Mouse (Mus musculus) CH12.LX (cell line): ENCODE results near the gene Togaram1. TPM values are rescaled to one million over a fixed set of nuclear protein-coding genes. Genes with fewer than 3 reads are reported as not detected.

ENCODE experiments used
- DNase-seq: peaks from one replicate; pipeline ENCODE4 v3.0.0-alpha.2; 2013; ENCODE audit errors: extremely low read depth
- H3K27ac ChIP-seq: 2 replicates; pipeline ENCODE4 v1.5.1; 2012; ENCODE audit warnings: low read depth, mild to moderate bottlenecking, control low read depth, moderate library complexity; ENCODE audit not compliant: insufficient read depth
- H3K27me3 ChIP-seq: replicated peaks from 2 replicates; pipeline ENCODE3; 2012; ENCODE audit warnings: inconsistent platforms
- H3K36me3 ChIP-seq, 2 experiments: replicated peaks in 1 of 2; 2 replicates each; pipeline versions ENCODE3 to v1.6.1; 2012; ENCODE audit warnings: inconsistent platforms in 1 of 2, low read length in 1 of 2, mild to moderate bottlenecking in 1 of 2, mixed read lengths in 1 of 2, moderate library complexity in 1 of 2; ENCODE audit not compliant: control insufficient read depth in 1 of 2, insufficient read depth in 1 of 2
- H3K4me1 ChIP-seq, 2 experiments: 2 replicates each; pipeline ENCODE4 v1.6.1; 2012; ENCODE audit warnings: inconsistent platforms in 1 of 2, moderate library complexity in 1 of 2; ENCODE audit not compliant: insufficient read depth in 2 of 2, control insufficient read depth in 1 of 2
- H3K4me2 ChIP-seq: 2 replicates; pipeline ENCODE4 v1.6.1; 2012; ENCODE audit warnings: low read depth, mild to moderate bottlenecking, control low read depth; ENCODE audit not compliant: poor library complexity, insufficient read depth, severe bottlenecking
- H3K4me3 ChIP-seq, 3 experiments: fragments of 150-350 bp in 1 of 3; sonication (generic) in 1 of 3; replicated peaks in 1 of 3; 2 replicates each; pipeline versions ENCODE3 to v1.5.1; 2011 to 2012; ENCODE audit warnings: low read depth in 2 of 3, low read length in 2 of 3, mild to moderate bottlenecking in 2 of 3, moderate library complexity in 2 of 3, control low read depth in 1 of 3, improper control_type of control experiment in 1 of 3, inconsistent platforms in 1 of 3, mixed read lengths in 1 of 3; ENCODE audit not compliant: poor library complexity in 1 of 3
- H3K79me2 ChIP-seq: replicated peaks from 2 replicates; pipeline ENCODE4 v1.6.1; 2012; ENCODE audit warnings: mild to moderate bottlenecking, moderate library complexity; ENCODE audit not compliant: control insufficient read depth, poor library complexity, insufficient read depth, severe bottlenecking; ENCODE audit errors: extremely low read depth
- H3K9ac ChIP-seq: 2 replicates; pipeline ENCODE4 v1.6.1; 2012; ENCODE audit warnings: low read depth, mild to moderate bottlenecking, control low read depth, moderate library complexity; ENCODE audit not compliant: insufficient read depth
- H3K9me3 ChIP-seq: replicated peaks from 2 replicates; pipeline ENCODE3; 2012; ENCODE audit warnings: low read length, inconsistent platforms, mixed read lengths
- BHLHE40 ChIP-seq: IDR thresholded peaks from 2 replicates; pipeline ENCODE4 v1.6.1; 2011; ENCODE audit warnings: mild to moderate bottlenecking, low read depth, low read length, improper control_type of control experiment
- CHD1 ChIP-seq: IDR thresholded peaks from 2 replicates; pipeline ENCODE4 v1.6.1; 2012; ENCODE audit warnings: low read depth, low read length, improper control_type of control experiment, inconsistent platforms
- CTCF ChIP-seq, 2 experiments: IDR thresholded peaks in 1 of 2; conservative IDR thresholded peaks in 1 of 2; 2 replicates each; pipeline ENCODE4 v1.5.1; 2011 to 2012; ENCODE audit warnings: low read depth in 2 of 2, low read length in 2 of 2, improper control_type of control experiment in 1 of 2, inconsistent platforms in 1 of 2, mild to moderate bottlenecking in 1 of 2, moderate library complexity in 1 of 2
- EP300 ChIP-seq: IDR thresholded peaks from 2 replicates; pipeline ENCODE4 v1.6.1; 2011; ENCODE audit warnings: low read length, improper control_type of control experiment
- IRF4 ChIP-seq: IDR thresholded peaks from 2 replicates; pipeline ENCODE4 v1.6.1; 2014; ENCODE audit warnings: low read depth, mild to moderate bottlenecking, inconsistent platforms, low read length, improper control_type of control experiment
- JUN ChIP-seq: IDR thresholded peaks from 2 replicates; pipeline ENCODE4 v1.6.1; 2011; ENCODE audit warnings: low read depth, mild to moderate bottlenecking, low read length, improper control_type of control experiment, moderate library complexity; ENCODE audit not compliant: insufficient read depth
- NELFE ChIP-seq: IDR thresholded peaks from 2 replicates; pipeline ENCODE4 v1.6.1; 2011; ENCODE audit warnings: low read depth, low read length, improper control_type of control experiment
- RAD21 ChIP-seq: IDR thresholded peaks from 2 replicates; pipeline ENCODE4 v1.6.1; 2011; ENCODE audit warnings: low read depth, mild to moderate bottlenecking, low read length, improper control_type of control experiment, moderate library complexity
- ZC3H11A ChIP-seq: IDR thresholded peaks from 2 replicates; pipeline ENCODE4 v1.6.1; 2012; ENCODE audit warnings: low read depth, mild to moderate bottlenecking, inconsistent platforms, low read length, improper control_type of control experiment
- ZNF384 ChIP-seq: IDR thresholded peaks from 2 replicates; pipeline ENCODE4 v1.6.1; 2012; ENCODE audit warnings: low read depth, low read length, improper control_type of control experiment, inconsistent platforms
- dilution Hi-C: fragments of 300-500 bp; cut with MboI; formaldehyde crosslinking; loops from 2 replicates; pipeline ENCODE4 v1.14.3; 2020; ENCODE audit warnings: low sequenced_read_pairs; ENCODE audit not compliant: extremely low pct_unique_long_range_greater_than_20kb, extremely low pct_ligation_motif_present
- in situ Hi-C: fragments of 300-500 bp; cut with MboI; formaldehyde crosslinking; loops from 3 replicates; pipeline ENCODE4 v1.14.3; 2019; ENCODE audit warnings: low sequenced_read_pairs, low pct_ligation_motif_present, low pct_unique_long_range_greater_than_20kb, mixed read lengths
- polyA plus RNA-seq: library from polyadenylated mRNA; unstranded; fragments of >175 nt; gene quantifications from 2 replicates; pipeline ENCODE4 v1.2.1, GENCODE M21; 2012; ENCODE audit warnings: low read depth; ENCODE audit not compliant: insufficient read length
- total RNA-seq, 2 experiments: library from RNA; depleted of rRNA; stranded (reverse); fragments of 300-350 nt in 1 of 2; fragments of >200 nt in 1 of 2; gene quantifications; 2 replicates each; pipeline ENCODE4 v1.2.3; 2012 to 2014

The Togaram1 gene
- total and polyA plus RNA-seq, 3 experiments, result 19.1 to 29.5 (median 24.1) TPM

GRCm38 (mm10) chr12:64975558-64975957 lies 10.0 kb downstream of the Togaram1 start:
- H3K4me3 ChIP-seq, result peak overlapping the region in 2 of 3 experiments; percentile 11 to 17
- peak overlapping the region; percentile 59 for H3K4me2 ChIP-seq
- no peak overlapping the region; the same call in 1 of the 2 replicates for H3K9ac ChIP-seq

GRCm38 (mm10) chr12:64976191-64976590 lies 10.6 kb downstream of the Togaram1 start:
- TF ChIP-seq ZC3H11A (no peak), RAD21 (no peak), IRF4 (no peak), CTCF (conservative IDR thresholded peaks at IDR 0.05 in 1 of 2, IDR thresholded peaks at IDR 0.05 in 1 of 2; ENCODE audit: low read depth in 2 of 2, low read length in 2 of 2) (no peak), CHD1 (no peak), NELFE (no peak), JUN (no peak)
- dilution Hi-C loops, result no loop called here

More at GRCm38 (mm10) chr12:64975558-64975957, 10.0 kb downstream of the Togaram1 start:
- dilution Hi-C loops (no loop called here), in situ Hi-C loops (no loop called here)
- TF ChIP-seq BHLHE40 (no peak), EP300 (peak; percentile 19; the same call in 1 of the 2 replicates)
- Histone ChIP-seq H3K27me3 (no peaks in the 10 kb centered on the region), H3K27ac (no peak overlapping the region), H3K4me1 (peaks cover 3 to 48% of the 10 kb centered on the region in 2 experiments; a peak in 2 of 4 replicates), H3K9me3 (no peaks in the 10 kb centered on the region), H3K79me2 (peaks cover 45% of the 10 kb centered on the region), H3K36me3 (peaks cover 23 to 40% of the 10 kb centered on the region in 2 experiments)
- no peak for DNase-seq

GRCm38 (mm10) chr12:64977518-64977917 lies 11.9 kb downstream of the Togaram1 start:
- dilution Hi-C loops, result no loop called here
- H3K36me3 ChIP-seq, result peaks cover 28 to 50% of the 10 kb centered on the region in 2 experiments

More at GRCm38 (mm10) chr12:64976191-64976590, 10.6 kb downstream of the Togaram1 start:
- Histone ChIP-seq H3K4me1 (peaks cover 3 to 41% of the 10 kb centered on the region in 2 experiments; a peak in 2 of 4 replicates), H3K36me3 (peaks cover 24 to 41% of the 10 kb centered on the region in 2 experiments), H3K27ac (no peak overlapping the region), H3K27me3 (no peaks in the 10 kb centered on the region), H3K4me3 (no peak overlapping the region), H3K9me3 (no peaks in the 10 kb centered on the region), H3K79me2 (peaks cover 39% of the 10 kb centered on the region), H3K9ac (no peak overlapping the region), H3K4me2 (peak overlapping the region; percentile 56)
- in situ Hi-C loops, result no loop called here
- DNase-seq, result no peak

More at GRCm38 (mm10) chr12:64977518-64977917, 11.9 kb downstream of the Togaram1 start:
- Histone ChIP-seq H3K9me3 (no peaks in the 10 kb centered on the region), H3K4me2 (no peak overlapping the region), H3K4me1 (peaks cover 3 to 32% of the 10 kb centered on the region in 2 experiments; a peak in 2 of 4 replicates), H3K79me2 (peaks cover 30% of the 10 kb centered on the region), H3K27ac (no peak overlapping the region), H3K9ac (no peak overlapping the region), H3K4me3 (no peak overlapping the region), H3K27me3 (no peaks in the 10 kb centered on the region)
- in situ Hi-C loops, result no loop called here
- no peak for TF ChIP-seq ZNF384
- DNase-seq, result no peak
